Mouse (Mus musculus) megakaryocyte, embryonic 14.5 days (primary cell): ENCODE measurements around the gene Sco1. TPM values are rescaled to one million over a fixed set of nuclear protein-coding genes. Genes with fewer than 3 reads are reported as not detected.
A peak's percentile ranks its signal among the peaks of the same experiment; 100 is the strongest.

ENCODE experiments used
- H3K27me3 ChIP-seq: replicated peaks from 2 replicates; pipeline ENCODE3; 2012; ENCODE audit warnings: inconsistent platforms
- H3K36me3 ChIP-seq: replicated peaks from 2 replicates; pipeline ENCODE3; 2012; ENCODE audit warnings: low read length, inconsistent platforms, mixed read lengths
- H3K4me1 ChIP-seq: 2 replicates; pipeline ENCODE4 v1.6.1; 2012; ENCODE audit warnings: inconsistent platforms
- H3K4me3 ChIP-seq: replicated peaks from 2 replicates; pipeline ENCODE3; 2012; ENCODE audit warnings: moderate library complexity, mild to moderate bottlenecking, inconsistent platforms
- H3K9me3 ChIP-seq: 2 replicates; pipeline ENCODE4 v1.6.1; 2012; ENCODE audit warnings: inconsistent platforms
- FLI1 ChIP-seq: IDR thresholded peaks from 2 replicates; pipeline ENCODE4 v1.6.1; 2012; ENCODE audit warnings: low read length, inconsistent platforms, mixed read lengths
- GATA1 ChIP-seq: IDR thresholded peaks from 3 replicates; pipeline ENCODE4 v1.6.1; 2012; ENCODE audit warnings: mixed read lengths, low read length, inconsistent platforms, borderline replicate concordance
- polyA plus RNA-seq: library from polyadenylated mRNA; stranded (reverse); fragments of >175 nt; gene quantifications from 2 replicates; pipeline ENCODE4 v1.2.3, GENCODE M21; 2012; ENCODE audit warnings: low replicate concordance; ENCODE audit not compliant: insufficient read depth

The Sco1 gene
- polyA plus RNA-seq, 1 experiment: 1.2 TPM

GRCm38 (mm10) chr11:67062726-67063125, 10.3 kb downstream of the Sco1 start:
- H3K36me3 ChIP-seq: peaks cover 94% of the 10 kb centered on the region
- no peaks in the 10 kb centered on the region for H3K27me3 ChIP-seq
- H3K9me3 ChIP-seq: no peaks in the 10 kb centered on the region

GRCm38 (mm10) chr11:67067741-67068140, 15.3 kb downstream of the Sco1 start:
- Histone ChIP-seq H3K4me3 (no peak overlapping the region), H3K36me3 (peaks cover 47% of the 10 kb centered on the region), H3K9me3 (peaks cover 12% of the 10 kb centered on the region), H3K4me1 (peaks cover 9% of the 10 kb centered on the region), H3K27me3 (peaks cover 10% of the 10 kb centered on the region)
- no peak for TF ChIP-seq FLI1
- no peak for TF ChIP-seq GATA1

More at GRCm38 (mm10) chr11:67062726-67063125, 10.3 kb downstream of the Sco1 start:
- no peak overlapping the region for H3K4me3 ChIP-seq
- TF ChIP-seq FLI1 (no peak), GATA1 (no peak)
- H3K4me1 ChIP-seq: 0 out of 2 replicates have a peak, but pooled peaks cover 2% of the 10 kb centered on the region

GRCm38 (mm10) chr11:67072615-67073130, 20.2 kb downstream of the Sco1 start:
- H3K4me1 ChIP-seq: peaks cover 25% of the 10 kb centered on the region
- H3K4me3 ChIP-seq: no peak overlapping the region
- H3K36me3 ChIP-seq: peaks cover 2% of the 10 kb centered on the region
- peaks cover 12% of the 10 kb centered on the region for H3K9me3 ChIP-seq
- peaks cover 32% of the 10 kb centered on the region for H3K27me3 ChIP-seq
- no peak for TF ChIP-seq FLI1
- no peak for TF ChIP-seq GATA1

GRCm38 (mm10) chr11:67075036-67075435, 22.6 kb downstream of the Sco1 start:
- Histone ChIP-seq H3K9me3 (peaks cover 12% of the 10 kb centered on the region), H3K4me3 (no peak overlapping the region), H3K4me1 (peaks cover 23% of the 10 kb centered on the region), H3K36me3 (no peaks in the 10 kb centered on the region), H3K27me3 (peaks cover 52% of the 10 kb centered on the region)
- TF ChIP-seq GATA1: no peak
- TF ChIP-seq FLI1: no peak

- Histone ChIP-seq H3K9me3 (peaks cover 8% of the 10 kb centered on the region), H3K4me3 (no peak overlapping the region), H3K36me3 (no peaks in the 10 kb centered on the region), H3K4me1 (peaks cover 34% of the 10 kb centered on the region), H3K27me3 (peaks cover 57% of the 10 kb centered on the region)
- TF ChIP-seq FLI1 (no peak), GATA1 (no peak)
These were observed 24.3 kb downstream of the Sco1 start for GRCm38 (mm10) chr11:67076781-67077180.

- H3K27me3 ChIP-seq: peaks cover 57% of the 10 kb centered on the region
- H3K4me3 ChIP-seq: no peak overlapping the region
- TF ChIP-seq FLI1: no peak
- no peak for TF ChIP-seq GATA1
- H3K4me1 ChIP-seq: peaks cover 40% of the 10 kb centered on the region
- peaks cover 1% of the 10 kb centered on the region; the same call in 1 of the 2 replicates for H3K9me3 ChIP-seq
- no peaks in the 10 kb centered on the region for H3K36me3 ChIP-seq
These were observed 25.0 kb downstream of the Sco1 start for GRCm38 (mm10) chr11:67077435-67077834.

GRCm38 (mm10) chr11:67078000-67078399, 25.5 kb downstream of the Sco1 start, which contains the start of gene Myh3:
Gene Myh3 (plus strand): TSS chr11:67078300.
- Histone ChIP-seq H3K27me3 (peaks cover 58% of the 10 kb centered on the region), H3K4me1 (peaks cover 44% of the 10 kb centered on the region), H3K9me3 (no peaks in the 10 kb centered on the region), H3K36me3 (no peaks in the 10 kb centered on the region), H3K4me3 (no peak within 1 kb of the TSS)
- TF ChIP-seq GATA1: no peak
- no peak for TF ChIP-seq FLI1

GRCm38 (mm10) chr11:67078888-67079287, 26.4 kb downstream of the Sco1 start:
- H3K4me1 ChIP-seq: peaks cover 46% of the 10 kb centered on the region
- TF ChIP-seq GATA1: no peak
- no peak for TF ChIP-seq FLI1
- H3K36me3 ChIP-seq: no peaks in the 10 kb centered on the region
- H3K4me3 ChIP-seq: no peak overlapping the region
- H3K27me3 ChIP-seq: peaks cover 67% of the 10 kb centered on the region
- H3K9me3 ChIP-seq: peaks cover 4% of the 10 kb centered on the region

GRCm38 (mm10) chr11:67079740-67080139, 27.3 kb downstream of the Sco1 start:
- H3K27me3 ChIP-seq: peaks cover 73% of the 10 kb centered on the region
- H3K4me3 ChIP-seq: no peak overlapping the region
- peaks cover 8% of the 10 kb centered on the region for H3K9me3 ChIP-seq
- H3K4me1 ChIP-seq: peaks cover 44% of the 10 kb centered on the region
- no peaks in the 10 kb centered on the region for H3K36me3 ChIP-seq
- TF ChIP-seq GATA1: no peak
- TF ChIP-seq FLI1: no peak

GRCm38 (mm10) chr11:67080168-67080567, 27.7 kb downstream of the Sco1 start:
- TF ChIP-seq GATA1: no peak
- TF ChIP-seq FLI1: no peak
- H3K27me3 ChIP-seq: peaks cover 73% of the 10 kb centered on the region
- H3K4me1 ChIP-seq: peaks cover 42% of the 10 kb centered on the region
- H3K4me3 ChIP-seq: peak overlapping the region; percentile 51
- H3K36me3 ChIP-seq: no peaks in the 10 kb centered on the region
- peaks cover 8% of the 10 kb centered on the region for H3K9me3 ChIP-seq

- Histone ChIP-seq H3K36me3 (no peaks in the 10 kb centered on the region), H3K9me3 (peaks cover 8% of the 10 kb centered on the region), H3K4me3 (no peak overlapping the region), H3K27me3 (peaks cover 69% of the 10 kb centered on the region), H3K4me1 (peaks cover 48% of the 10 kb centered on the region)
- TF ChIP-seq GATA1 (no peak), FLI1 (no peak)
These were observed 28.7 kb downstream of the Sco1 start for GRCm38 (mm10) chr11:67081125-67081649.
